Mouse (Mus musculus) lung, postnatal 10 days (tissue): ENCODE measurements around the gene Radil.
A peak's percentile ranks its signal among the peaks of the same experiment; 100 is the strongest.

Experiments
- DNase-seq: peaks from one replicate; pipeline ENCODE4 v3.0.0; 2021

The Radil gene

DNA sequence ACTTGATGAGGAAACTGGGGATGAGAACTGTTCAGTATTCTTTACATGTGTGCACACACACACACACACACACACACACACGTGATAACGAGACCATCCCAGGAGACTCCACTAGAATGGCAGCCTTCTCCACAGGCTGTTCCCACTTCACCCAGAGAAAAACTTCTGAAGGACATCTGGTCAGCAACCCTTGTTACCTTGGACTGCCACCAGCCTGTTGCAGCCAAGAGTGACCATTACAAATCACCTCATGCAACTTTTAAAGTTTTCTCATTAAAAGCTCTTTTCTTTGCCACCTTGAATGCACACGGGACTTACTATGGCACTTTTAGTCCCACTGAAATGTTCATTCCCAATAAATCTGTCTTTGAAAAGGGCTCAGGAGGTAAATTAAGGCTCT is 13.6 kb downstream of the Radil start:
- no peak for DNase-seq

DNA sequence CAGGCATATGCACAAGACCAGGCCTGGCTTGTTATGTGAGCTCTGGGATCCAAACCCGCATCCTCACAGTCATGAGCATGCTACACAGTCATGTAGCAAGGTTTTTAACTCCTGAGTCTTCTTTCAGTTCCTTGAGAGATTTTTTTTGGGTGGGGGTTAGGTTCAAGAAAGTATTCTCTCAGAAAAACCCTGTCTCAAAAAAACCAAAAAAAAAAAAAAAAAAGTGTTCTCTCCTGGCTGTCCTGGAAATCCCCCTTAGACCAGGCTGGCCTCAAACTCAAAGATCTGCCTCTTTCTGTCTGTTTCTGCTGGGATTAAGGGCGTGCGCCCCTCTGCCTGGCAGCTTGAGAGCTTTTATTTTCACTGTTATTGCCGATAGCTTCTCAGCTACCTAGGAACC is 15.5 kb downstream of the Radil start:
- DNase-seq = no peak

DNA sequence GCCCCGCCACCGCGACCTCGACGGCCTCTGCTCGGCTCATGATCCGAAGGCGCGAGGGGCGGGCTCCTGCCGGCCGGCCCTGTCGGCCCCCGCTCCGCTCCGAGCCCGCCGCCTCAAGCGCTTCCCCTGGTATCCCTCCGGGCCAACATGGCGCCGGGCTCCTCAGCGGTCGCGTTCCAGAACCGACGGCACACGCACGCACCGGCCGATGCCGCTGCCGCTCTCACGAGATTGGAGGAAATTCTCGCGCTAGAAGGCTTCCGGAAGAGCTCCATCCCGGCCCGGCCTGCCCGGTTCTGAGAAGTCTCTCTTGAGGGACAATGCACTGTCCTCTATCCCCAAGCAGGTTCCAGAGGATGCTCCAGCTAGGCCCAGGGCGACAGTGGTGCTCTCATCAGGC is 21.0 kb downstream of the Radil start, which contains the start of gene Papolb:
Papolb (minus strand) TSS at position 162 of the 400 bp plus-strand sequence.
- no peak for DNase-seq

DNA sequence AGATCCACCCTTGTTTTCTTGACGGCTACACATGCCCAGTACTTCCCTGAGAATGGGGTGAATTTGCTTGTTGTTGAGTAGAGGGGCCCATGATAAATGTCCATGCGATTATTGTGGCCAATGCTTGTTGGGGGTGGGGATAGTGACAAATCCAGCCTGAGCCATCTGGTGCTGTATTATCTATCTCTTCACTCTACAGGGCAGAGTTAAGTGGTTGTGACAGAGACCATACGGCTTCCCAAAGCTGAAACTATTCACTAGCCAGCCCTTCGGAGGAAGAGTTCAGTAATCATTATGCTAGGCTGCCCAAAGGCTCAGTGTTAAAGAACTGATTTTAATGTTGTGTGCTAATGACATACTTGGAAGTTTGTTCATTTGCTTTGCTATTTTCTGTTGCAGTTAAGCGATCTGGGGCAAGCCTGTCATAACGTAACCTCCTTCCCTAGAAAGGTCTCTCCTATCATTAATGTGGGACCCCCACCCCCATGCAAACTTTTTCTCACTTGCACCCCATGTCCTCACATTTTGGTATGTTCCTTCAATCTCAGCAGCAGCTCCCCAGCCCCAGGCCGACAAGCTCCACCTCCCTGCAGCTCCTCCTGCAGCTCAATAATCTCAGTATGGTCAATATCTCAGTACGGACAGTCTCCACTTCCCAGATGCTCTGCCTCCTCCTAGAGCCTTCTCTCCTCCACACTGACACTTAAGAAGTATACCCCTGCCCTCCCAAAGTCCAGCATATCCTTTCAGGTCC is 26.0 kb downstream of the Radil start:
- peak; percentile 70 for DNase-seq

DNA sequence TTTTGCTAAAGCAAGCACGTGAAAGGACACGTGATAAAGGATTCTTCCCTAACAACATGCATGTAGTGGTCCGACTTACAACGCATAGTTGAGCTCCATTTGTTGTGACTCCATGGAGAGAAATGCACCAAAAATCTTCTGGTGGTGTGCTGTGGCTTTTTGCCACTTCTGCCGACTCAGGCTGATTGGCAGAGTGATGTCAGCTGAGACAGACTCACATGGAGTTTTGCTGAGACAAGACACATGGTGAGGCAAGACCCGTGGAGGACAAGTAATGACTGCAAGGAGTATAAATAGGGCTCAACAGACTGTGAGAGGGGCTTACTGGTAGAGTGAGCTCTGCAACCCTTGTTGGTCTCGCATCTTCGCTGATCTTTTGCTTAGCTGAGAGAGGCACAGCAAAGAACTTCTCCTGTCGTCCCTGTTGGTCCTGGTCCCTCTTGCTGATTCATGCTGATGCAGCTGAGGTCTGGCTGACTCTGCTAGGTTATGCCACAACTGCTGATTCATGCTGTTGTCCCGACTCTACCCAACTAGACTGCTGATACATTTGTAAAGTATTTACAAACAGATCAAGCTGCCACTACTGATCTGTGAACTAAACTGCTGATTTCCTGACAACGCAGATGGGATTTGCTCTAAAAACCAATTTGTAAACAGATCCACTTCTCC is 29.6 kb downstream of the Radil start:
- no peak for DNase-seq

DNA sequence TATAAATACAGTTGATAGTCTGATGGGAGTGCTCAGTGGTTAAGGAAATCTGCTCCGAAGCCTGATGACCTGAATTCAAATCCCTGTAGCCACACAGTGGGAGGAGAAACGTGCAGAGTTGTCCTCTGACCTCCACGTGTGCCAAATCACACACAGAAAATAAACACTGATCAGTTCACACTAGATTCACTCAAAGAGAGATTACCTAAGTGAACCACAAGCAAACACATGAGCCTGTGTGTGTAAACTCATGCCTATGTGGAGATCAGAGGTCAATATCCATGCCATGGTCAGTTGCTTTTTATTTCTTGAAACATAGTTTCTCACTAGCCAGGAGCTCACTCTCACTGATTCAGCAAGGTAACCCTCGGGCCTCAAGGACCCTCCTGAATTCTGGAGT is 30.5 kb downstream of the Radil start:
- DNase-seq = no peak

- DNase-seq = peak; percentile 29
Measured at GRCm38 (mm10) chr5:142518973-142519372, 31.9 kb downstream of the Radil start.

DNA sequence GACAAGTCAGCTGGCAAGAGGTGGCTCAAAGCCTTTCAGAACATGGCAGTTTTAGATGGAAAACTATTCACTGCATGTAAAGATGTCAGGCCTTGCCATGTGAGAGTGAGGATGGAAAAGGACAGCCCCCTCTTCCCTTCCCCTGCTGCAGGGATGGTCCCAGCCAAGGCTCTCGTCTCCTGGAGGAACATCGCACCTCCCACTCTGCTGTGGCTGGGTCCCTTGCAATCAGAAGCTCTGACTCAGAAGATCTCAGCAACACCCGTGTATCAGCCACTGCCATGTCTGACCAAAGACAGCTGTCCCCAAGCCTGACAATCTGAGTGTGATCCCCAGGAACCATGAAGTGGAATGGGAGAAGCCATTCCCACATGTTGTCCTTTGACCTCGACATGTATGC is 38.8 kb downstream of the Radil start:
- DNase-seq = no peak

DNA sequence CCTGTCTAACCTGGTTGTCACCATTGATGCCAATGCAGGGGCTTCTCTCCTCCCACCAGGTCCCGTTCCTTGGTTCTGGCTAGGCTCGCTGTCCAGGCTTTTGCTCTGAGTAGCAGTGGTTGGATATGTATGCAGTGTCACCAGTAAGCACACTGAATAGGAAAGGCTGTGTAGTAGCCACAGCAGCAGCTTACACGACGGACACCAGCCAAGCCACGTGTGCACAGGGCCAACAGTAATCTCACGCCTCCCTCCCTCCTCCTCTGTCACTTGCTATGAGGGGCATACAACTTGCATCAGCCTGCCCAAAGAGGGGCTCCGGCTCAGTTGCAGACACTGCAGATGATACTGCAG is 40.9 kb downstream of the Radil start:
- DNase-seq = no peak

- peak; percentile 32 for DNase-seq
Measured at GRCm38 (mm10) chr5:142509141-142510060, 41.5 kb downstream of the Radil start.

DNA sequence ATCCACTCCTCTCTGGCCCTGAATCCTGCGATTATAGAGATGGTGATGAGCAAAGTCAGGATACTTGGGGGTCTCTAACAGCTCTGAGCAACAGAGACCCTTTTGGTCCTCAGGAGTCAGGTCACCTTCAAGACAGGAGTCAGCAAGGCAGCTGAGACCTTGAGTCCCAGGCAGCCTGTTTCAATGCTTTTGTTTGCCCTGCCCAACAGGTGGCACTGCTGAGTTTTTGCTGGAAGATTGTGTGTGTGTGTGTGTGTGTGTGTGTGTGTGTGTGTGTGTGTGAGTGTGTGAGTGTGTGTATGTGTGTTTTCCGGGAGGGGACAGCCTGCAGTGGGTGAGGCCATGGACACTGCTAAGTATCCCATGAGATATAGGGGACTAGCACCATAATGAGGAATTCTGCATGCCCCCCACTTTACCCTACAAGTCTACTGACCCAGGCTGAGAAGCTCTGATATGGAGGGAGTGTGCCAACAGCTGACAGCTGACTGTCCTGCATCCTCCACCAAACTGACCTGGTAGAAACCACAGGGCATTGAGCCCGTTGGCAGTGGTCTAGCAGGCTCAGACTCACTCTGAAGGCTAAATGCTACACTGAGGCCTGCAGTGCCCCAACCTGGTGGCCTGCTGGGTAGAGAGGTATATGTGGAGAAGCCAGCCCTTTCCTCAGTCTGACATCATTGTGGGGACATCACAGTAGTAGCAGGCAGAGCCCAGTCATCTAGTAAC is 45.0 kb downstream of the Radil start:
- peak; percentile 51 for DNase-seq

DNA sequence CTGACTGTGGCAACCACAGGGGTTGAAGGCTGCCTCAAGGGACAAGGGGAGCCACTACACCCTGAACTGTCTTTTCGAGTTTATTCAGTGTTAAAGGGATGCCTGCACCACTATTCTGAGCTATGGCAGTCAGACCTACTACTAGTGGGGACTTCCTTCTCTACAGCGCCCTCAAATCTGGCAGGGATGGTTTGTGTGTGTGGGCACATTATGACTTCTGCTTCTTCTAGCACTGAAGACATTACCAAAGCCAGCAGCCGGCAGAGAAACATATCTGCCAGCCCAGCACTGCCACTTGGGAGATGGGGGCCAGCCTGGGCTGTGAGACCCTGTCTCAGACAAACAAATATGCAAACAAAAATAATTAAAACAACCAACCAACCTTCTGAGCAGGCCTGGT is 46.7 kb downstream of the Radil start:
- DNase-seq = no peak

GRCm38 (mm10) chr5:142502414-142502813 is 48.5 kb downstream of the Radil start:
- peak; percentile 90 for DNase-seq

DNA sequence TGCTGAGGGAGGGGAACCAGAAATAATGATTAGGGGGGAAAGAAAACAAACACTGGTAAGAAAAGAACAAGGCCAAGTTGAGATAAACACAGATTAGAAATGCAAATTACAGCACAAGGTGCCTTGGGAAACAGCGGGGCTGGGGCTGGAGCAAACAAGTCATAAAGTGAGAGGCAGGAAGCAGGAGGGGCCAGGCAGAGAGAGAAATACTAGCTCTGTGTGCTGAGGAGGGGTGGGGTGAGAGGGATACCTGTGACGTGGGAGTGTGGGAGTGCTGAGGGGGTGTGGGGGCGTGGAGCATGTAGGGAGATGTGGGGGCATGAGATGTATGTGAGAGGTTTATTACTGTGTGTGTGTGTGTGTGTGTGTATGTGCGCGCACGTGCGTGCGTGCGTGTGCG is 50.0 kb downstream of the Radil start:
- DNase-seq = no peak

GRCm38 (mm10) chr5:142498964-142499363 is 51.9 kb downstream of the Radil start:
- peak; percentile 64 for DNase-seq

- no peak for DNase-seq
Measured at GRCm38 (mm10) chr5:142495321-142496096, 55.4 kb downstream of the Radil start.

DNA sequence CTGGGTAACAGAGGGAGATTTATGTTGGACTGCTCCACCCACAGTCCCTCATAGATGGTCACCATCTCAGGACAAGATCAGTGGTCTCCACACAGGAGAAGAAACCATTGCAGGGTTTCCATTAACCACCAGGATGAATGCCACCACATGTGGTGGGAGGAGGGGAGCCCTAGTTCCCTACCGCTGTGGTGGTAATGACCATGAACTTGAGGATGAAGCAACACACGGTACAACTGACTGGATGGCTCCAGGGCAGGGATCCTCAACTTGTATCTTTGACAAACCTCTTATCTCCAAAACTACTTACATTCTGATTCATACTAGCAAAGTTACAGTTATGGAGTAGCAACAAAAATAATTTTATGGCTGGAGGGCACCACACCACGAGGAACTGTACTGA is 57.6 kb downstream of the Radil start:
- no peak for DNase-seq

- no peak for DNase-seq
Measured at GRCm38 (mm10) chr5:142489955-142490707, 60.8 kb downstream of the Radil start.

DNA sequence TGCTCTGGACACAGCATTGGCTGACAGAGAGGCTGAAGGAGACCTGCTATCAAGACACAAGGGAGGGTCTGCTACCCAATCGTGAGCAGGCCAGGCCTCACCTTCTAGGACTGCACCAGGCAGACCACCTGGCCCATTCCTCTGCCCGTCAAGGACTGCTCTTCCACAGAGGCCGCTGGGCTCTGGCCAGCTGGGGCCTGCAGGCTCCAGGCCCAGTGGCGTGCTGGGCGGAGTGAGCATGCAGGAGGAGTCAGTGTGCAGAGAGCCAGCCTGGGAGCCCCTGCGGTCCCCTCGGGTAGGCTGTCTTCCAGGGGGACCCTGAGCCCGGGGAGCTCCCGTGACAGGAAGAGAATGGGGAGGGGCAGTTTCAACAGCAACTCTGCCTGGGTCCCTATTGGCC is 64.2 kb downstream of the Radil start:
- DNase-seq = no peak

DNA sequence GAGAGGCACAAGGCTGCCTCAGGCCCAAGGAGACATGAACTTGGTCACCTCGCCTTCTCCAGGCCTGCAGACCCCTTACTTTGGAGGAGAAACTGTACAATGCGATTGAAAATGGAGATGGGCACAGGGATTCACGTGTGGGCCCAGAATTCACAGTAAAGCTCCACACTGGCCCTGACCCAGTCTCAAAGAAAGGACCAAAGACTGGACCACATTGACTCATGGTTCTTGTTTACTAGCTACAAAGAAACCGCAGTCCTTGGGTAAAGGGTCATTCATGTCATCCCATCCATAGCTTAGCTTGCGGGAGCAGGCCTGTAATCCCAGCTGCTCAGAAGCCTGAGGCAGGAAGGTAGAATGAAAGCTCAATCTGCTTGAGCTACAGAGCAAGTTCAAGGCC is 67.3 kb downstream of the Radil start:
- no peak for DNase-seq

DNA sequence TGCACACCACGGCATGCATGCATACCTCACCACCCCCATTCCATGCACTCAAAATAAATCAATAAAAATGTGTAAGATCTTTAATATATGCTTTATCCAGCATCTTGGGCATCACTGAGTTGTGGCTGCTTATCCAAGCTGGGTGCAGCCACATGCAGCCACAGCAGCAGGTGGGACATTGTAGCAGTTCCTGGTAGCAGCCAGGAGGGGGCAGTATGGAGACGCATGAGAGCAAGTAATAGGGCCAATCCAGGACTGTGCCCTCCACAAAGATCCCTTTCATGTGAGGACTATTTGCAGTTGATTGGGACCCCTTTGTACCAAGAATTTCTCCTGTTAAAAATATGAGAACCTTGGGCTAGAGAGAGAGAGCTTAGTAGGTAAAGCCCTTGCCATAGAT is 68.4 kb downstream of the Radil start:
- no peak for DNase-seq
